Mouse (Mus musculus): ENCODE data around the gene Phpt1.

Phpt1 gene

DNA sequence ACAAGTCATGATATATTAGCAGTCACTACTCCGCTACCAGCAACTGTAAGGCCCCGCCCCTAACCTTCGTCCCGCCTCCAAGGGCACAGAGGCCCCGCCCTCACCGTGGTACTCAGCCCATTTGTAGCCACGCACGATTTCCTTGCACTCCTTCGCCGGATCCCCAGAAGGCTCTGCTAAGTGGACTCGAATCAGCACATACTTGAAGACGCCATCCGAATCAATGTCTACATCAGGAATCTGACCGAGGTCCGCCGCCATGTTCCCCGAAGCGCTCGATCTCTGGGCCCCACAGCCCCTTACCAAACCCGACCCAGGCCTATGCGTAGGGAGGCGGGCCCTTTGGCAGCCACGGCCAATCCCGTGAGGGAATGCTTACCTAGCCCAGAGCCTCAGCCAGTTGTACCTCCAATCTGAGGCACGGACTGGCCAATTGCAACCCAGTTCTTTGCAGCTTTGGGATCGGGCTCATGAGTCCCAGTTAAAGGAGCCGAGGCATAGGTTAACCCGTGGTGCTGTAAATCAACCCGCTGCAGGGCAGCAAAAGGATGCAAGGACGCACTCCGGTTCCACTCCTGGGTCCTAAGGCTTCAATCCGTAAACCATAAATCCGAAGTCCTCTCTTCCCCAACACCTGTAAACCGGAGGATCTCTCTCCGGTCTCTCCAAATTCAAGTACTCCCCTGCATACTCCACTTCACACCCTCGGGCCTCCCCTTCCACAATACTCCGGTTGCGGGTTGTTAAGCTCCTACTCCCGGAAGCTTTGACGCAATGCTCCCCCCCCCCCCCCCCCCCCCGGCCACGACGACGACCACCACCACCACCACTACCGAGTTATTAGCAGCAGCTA, at the start of gene Phpt1, which contains the start of gene Mamdc4:
TSS of gene Phpt1 (minus strand) at position 646 of the 853 bp plus-strand sequence.
TSS of gene Mamdc4 (minus strand) at position 267 of the 853 bp plus-strand sequence.
- in situ Hi-C loops (cut with MseI, MboI): no loop called here

DNA sequence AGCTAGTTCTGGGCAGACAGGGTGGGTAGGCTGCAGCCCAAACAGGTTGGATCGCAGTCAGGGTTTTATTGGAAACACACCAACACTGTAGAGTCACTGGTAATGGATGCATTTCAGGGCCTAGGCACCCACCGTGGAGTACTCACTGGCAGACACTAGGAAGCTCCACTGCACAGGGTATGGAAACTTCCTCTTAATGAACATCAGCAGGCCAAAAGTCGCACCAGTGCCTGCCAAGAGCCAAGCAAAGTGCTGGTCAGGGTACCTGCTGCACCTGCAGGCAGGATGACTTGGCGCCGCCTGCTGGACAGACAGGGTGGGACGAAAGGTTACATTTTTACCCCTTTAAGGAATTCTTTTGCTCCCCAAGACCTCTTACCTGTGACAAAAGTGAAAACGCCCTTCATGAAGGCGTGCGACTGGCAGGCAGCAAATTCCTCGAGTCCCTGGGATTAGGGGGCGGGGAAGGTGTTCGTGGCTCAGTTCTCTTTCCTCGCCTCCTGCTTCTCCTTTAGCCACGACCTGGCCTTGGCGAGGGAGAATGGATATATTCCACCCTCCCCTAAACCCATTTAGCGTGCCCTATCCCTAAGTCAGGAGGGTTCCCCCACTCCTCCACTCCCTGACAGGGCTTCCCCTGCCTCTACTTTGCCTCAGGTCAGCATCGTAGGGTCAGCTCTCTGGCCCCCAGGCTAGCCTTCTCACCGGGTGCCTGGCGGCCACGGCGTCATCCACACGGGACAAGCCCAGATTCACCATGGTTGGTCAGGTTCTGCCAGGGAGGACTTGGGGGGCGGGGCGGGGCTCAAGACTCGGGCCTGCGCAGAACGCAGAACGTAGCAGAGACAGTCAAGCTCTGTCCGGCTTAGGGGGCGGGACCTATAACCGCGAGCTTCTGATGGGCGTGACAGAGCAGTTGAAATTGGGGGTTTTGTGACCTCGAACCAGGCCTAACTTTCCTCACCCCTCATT, 46.5 kb upstream of the Phpt1 start, which contains the start of gene Tmem141:
TSS of gene Tmem141 (minus strand) at position 777 of the 972 bp plus-strand sequence.
- in situ Hi-C loops (cut with MseI, MboI): no loop called here

DNA sequence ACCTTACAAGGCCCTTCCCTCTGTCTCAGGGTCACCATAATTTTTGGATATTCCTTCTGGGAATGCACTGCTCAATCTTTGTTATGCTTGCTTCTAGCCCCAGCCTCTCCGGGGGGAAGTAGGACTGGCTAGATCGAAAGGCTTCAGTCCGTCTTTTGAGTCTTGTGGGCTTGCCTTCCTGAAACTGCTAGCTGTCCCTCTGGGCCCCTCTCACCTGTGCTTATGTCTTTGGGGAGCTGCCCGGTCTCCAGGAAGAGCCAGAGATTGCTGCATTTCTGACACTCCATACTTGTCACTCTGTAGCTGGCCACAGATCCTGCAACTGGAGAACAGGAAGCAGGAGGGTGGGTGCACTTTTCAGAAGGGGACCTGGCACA, 45.8 kb upstream of the Phpt1 start:
- in situ Hi-C loops (cut with MseI, MboI): no loop called here

GRCm38 (mm10) chr2:25620386-25620785, 45.4 kb upstream of the Phpt1 start:
- in situ Hi-C loops (cut with MseI, MboI): no loop called here

DNA sequence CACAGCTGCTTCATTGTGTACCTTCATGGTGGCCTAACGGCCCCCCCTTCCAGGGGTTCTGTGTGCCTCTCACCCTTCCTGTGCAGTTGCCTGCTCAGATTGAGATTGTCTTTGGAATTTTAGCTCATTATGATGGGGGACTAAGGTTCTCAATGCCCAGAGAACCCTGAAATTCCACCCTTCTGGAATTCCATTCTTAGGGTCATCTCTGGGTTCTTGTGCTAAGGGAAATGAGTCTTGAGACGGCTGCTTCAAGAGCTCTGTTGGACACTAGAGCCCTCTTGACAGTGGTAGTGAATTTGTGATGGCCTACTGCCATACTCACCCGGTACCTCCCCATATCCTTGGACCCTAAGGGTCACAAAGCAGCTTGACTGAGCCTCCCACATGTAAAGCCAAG, 42.6 kb upstream of the Phpt1 start, which contains the start of gene Ccdc183:
TSS of gene Ccdc183 (minus strand) at position 101 of the 400 bp plus-strand sequence.
- in situ Hi-C loops (cut with MseI, MboI): no loop called here

DNA sequence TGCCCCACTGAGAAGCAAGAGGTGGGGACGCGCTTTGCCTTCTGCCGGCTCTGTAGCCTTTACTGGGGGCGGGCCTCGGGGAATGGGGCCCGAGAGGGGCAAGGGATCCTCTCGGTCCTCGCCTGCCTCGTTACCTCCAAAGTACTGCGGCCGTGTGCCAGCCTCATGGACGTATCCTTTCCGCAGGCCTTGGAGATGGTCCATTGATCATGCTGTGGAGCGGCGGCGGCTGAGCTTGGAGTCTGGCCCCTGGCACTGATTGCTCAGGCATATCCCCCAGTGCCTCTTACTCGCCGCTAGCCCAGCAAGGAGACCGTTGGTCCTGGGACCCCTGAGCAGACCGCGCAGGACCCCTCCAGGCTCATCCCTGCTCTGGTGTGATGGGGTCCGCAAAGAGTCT, 41.4 kb upstream of the Phpt1 start:
- in situ Hi-C loops (cut with MseI, MboI): no loop called here

- in situ Hi-C loops (cut with MseI, MboI): no loop called here
These were observed 33.6 kb upstream of the Phpt1 start for GRCm38 (mm10) chr2:25608671-25609070.

- in situ Hi-C loops (cut with MseI, MboI): no loop called here
These were observed 33.0 kb upstream of the Phpt1 start, which contains the start of gene Rabl6 for GRCm38 (mm10) chr2:25607761-25608622. Gene Rabl6, minus strand, starts transcription at chr2:25608521.

DNA sequence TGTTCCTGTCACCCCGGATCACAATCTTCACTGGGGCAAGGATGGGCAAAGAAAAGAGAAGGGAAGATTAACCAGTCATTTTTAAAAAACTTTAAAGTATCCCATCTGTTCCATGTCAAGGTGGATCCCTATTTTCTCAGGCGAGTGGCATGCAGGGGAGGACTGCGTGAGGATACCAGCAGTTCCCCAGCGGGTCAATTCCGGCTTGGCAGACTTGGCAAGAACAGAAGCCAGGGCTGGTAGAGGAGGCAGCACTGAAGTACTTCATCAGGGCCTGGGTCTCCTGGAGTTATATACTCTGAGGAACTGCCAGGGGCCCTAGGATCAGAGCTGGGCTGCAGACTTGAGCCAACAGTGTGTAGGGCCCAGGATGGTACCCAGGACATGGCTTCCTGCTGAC, 27.5 kb upstream of the Phpt1 start:
- in situ Hi-C loops (cut with MseI, MboI): no loop called here

GRCm38 (mm10) chr2:25600037-25600436, 25.0 kb upstream of the Phpt1 start:
- in situ Hi-C loops (cut with MseI, MboI): no loop called here

DNA sequence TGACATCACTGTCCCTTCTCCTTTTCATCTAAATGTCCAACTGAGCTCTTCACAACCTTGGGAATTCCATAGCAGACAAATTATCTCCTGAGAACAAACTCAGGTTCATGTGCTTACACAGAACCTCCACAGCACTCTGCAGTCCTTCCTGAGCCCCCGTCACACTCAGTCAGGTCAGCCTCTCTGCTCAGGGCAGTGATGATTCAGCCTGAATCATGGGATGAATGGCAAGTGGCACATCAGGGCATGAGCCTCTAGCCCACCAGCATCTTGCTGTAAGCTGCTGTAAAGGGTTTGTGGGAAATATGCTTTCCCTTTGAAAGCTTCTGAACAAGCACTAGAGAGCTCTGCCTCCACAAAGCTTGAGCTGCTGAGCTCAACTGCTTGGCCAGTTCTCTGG, 23.7 kb upstream of the Phpt1 start:
- in situ Hi-C loops (cut with MseI, MboI): no loop called here

DNA sequence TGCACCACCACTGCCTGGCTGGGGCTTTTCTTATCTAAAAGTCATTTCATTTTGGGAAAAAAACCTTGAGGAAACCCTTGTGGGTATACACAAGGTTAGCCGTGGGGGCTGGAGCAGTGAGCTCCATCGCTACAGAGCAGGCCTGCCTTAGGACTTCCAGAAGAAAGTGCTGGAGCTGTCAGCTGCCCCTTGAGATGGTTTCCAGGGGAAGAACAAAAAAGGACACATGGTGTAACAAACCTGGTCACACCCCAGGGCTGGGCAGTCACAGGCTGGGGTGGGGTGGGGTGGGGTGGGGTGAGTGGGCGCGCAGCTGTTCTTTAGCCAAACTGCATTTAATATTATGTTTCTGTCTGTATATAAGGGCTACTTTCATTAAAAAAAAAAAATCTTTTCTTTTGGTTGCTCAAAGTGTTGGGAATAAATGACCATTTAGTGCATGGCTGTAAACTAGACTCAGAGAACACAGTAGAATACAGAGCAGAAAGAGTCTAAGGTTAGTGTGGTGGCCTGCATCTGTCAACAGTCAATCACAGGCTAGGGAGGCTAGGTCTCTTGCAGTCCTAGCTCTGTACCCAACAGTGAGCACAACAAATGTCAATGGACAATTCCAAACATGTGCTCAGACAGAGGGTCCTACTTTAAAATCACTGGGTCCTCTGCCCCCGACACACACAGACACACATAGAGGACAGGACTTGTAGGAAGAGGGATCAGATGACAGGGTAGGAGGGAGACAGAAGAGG, 21.9 kb upstream of the Phpt1 start:
- in situ Hi-C loops (cut with MseI, MboI): no loop called here

DNA sequence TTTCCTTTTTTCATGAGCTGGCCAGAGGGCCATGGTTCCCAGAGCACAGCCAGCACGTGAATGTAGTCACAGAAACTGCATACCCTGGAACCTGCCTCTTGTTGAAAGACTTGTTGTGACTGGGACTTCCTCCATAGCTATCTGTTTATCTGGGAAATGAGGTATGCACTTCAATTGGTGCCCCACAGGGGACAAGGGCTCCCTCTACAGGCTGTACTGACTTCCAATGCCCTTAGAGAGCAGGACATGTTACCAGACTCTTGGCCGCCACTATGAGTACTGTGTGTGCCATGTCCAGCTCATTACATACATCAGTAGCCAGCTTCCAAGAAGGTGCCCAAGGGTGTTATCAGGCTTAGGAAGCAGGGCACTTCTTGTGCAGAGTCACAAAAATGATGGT, 16.8 kb upstream of the Phpt1 start:
- in situ Hi-C loops (cut with MseI, MboI): no loop called here

DNA sequence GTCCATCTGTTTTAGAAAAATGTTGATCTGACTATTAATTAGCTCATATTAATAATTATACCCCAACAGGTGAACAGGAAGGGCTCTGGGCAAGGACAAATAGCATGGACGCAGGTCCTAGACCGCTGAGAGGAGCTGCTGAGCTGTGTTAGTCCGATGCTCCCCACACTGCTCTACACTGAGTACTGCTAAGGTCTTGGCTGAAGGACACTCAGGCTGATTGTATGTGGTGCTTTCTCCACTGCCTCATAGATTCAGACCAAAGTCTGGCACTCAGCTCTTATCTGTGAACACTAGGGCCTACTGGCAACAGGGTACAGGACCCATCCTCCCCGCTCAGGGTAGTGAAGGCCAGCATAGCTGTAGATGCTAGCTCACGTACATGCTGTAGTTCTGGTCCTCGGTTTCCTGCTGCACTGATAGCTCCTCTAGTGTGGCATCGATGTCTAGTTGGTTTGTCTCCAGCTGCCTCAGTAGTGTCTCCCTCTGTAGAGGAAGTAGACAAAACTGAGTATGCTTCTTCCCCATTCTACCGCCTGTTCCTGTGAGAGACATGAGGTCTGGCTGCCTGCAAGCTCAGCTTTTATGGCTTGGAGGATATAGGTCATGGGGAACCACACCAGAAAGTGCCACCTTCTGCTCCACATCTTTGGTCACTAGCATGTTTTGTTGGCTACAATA, 13.3 kb upstream of the Phpt1 start:
- in situ Hi-C loops (cut with MseI, MboI): no loop called here

GRCm38 (mm10) chr2:25587290-25587689, 12.3 kb upstream of the Phpt1 start:
- in situ Hi-C loops (cut with MseI, MboI): no loop called here

DNA sequence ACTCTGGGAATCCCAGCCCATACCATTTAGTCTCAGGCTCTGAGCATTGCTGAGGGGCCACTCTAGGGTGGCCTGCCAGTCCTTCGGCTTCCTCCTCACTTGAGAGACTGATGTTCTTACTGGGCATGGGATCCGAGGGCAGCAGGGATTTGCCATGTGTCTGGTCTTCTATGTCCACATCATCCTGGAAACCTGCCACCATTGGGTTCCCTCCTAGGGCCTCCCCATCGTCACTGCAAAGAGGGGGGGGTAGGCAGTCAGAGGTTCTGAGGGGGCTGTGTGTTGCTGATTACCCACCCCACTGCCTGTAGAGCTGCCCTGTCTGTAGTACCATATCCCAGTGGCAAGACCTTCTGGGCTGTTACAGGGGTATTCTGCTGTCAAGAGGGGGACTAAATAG, 10.6 kb upstream of the Phpt1 start:
- in situ Hi-C loops (cut with MseI, MboI): no loop called here

DNA sequence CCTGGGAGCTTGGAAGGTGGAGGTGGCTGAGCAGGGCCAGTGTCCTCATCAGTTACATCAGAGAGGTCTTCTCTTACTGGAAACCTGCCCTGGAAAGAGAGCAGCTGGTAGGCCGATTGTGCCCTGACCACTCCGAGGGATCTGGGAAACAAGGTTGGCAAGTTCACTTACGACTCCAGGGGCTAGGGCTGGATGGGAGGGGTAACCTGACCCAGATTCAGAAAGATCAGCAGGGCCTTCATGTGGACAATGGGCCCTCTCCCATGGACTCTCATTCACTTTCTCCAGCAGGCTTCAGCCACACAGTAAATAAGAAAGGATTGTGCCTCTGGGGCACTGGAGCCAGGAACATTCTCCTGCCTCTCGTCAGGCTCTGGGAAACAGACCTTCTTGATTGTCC, 9.8 kb upstream of the Phpt1 start:
- in situ Hi-C loops (cut with MseI, MboI): no loop called here

- in situ Hi-C loops (cut with MseI, MboI): no loop called here
These were observed 9.1 kb upstream of the Phpt1 start for GRCm38 (mm10) chr2:25584152-25584551.

GRCm38 (mm10) chr2:25583571-25583970, 8.5 kb upstream of the Phpt1 start:
- in situ Hi-C loops (cut with MseI, MboI): no loop called here

DNA sequence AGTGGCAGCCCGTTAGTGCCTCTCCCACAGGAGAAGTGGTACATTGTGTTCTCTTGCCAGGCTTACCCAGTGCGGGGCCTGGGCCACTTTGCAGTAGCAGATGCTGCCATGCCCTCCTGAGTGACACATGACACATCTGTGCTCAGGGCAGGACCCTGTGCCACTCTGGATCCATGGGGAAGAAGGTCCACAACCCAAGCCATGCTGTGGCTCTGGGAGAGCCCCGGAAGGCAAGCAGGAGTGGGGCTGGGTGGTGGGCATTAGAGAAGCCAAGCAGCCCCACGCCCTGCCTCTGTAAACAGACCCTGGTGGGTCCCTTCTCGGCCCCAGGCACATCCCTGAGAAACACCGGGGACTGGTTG, 8.1 kb upstream of the Phpt1 start:
- in situ Hi-C loops (cut with MseI, MboI): no loop called here
